Mouse (Mus musculus) hindbrain, postnatal 0 days (tissue): ENCODE results near the gene Megf6. TPM values are rescaled to one million over a fixed set of nuclear protein-coding genes. Genes with fewer than 3 reads are reported as not detected.

ENCODE experiments used
- ATAC-seq: fragments of 200-750 bp; cut with Nextera tagmentation; 2 replicates; pipeline ENCODE4 v1.8.0; 2017; ENCODE audit warnings: mild to moderate bottlenecking, moderate TSS enrichment, moderate library complexity
- DNase-seq: peaks from one replicate; pipeline ENCODE4 v3.0.0-alpha.2; 2015; ENCODE audit warnings: low spot score
- H3K27ac ChIP-seq: fragments of 300-500 bp; sonication (generic); 2 replicates; pipeline ENCODE4 v1.5.1; 2014; ENCODE audit warnings: mild to moderate bottlenecking
- H3K27me3 ChIP-seq: fragments of 300-500 bp; sonication (generic); 2 replicates; pipeline ENCODE4 v1.6.1; 2014; ENCODE audit warnings: low read length, mixed read lengths; ENCODE audit not compliant: insufficient read depth
- H3K36me3 ChIP-seq: fragments of 300-500 bp; sonication (generic); 2 replicates; pipeline ENCODE4 v1.6.1; 2014; ENCODE audit warnings: low read length, mixed read lengths; ENCODE audit not compliant: insufficient read depth
- H3K4me1 ChIP-seq: fragments of 300-500 bp; sonication (generic); 2 replicates; pipeline ENCODE4 v1.6.1; 2014; ENCODE audit warnings: antibody characterized with exemption, low read length, mixed read lengths; ENCODE audit not compliant: insufficient read depth
- H3K4me2 ChIP-seq: fragments of 300-500 bp; sonication (generic); 2 replicates; pipeline ENCODE4 v1.6.1; 2014; ENCODE audit warnings: low read depth, mild to moderate bottlenecking, low read length, moderate library complexity, mixed read lengths
- H3K4me3 ChIP-seq: fragments of 300-500 bp; sonication (generic); 2 replicates; pipeline ENCODE4 v1.5.1; 2014; ENCODE audit warnings: low read length
- H3K9ac ChIP-seq: fragments of 300-500 bp; sonication (generic); replicated peaks from 2 replicates; pipeline ENCODE4 v1.6.1; 2014; ENCODE audit warnings: mild to moderate bottlenecking, low read length, moderate library complexity, mixed read lengths
- H3K9me3 ChIP-seq: fragments of 300-500 bp; sonication (generic); 2 replicates; pipeline ENCODE4 v1.6.1; 2016; ENCODE audit warnings: low read length, mixed read lengths
- CTCF ChIP-seq: IDR thresholded peaks from 2 replicates; pipeline ENCODE4 v1.5.1; 2016; ENCODE audit warnings: antibody characterized with exemption, control low read depth, low read depth
- WGBS: fragments of 180-500 bp; shearing (Covaris S2); extraction: QIAGEN DNeasy Blood & Tissue Kit; methylation state at CpG from one replicate; pipeline ENCODE4 v1.1.7; 2014; 5-methylcytosine and 5-hydroxymethylcytosine counted together
- polyA plus RNA-seq: library from polyadenylated mRNA; unstranded; fragments of >200 nt; fragmentation: Nextera tagmentation; extraction: Ambion mirVana; gene quantifications from 2 replicates; pipeline ENCODE4 v1.2.1, GENCODE M21; 2015
- total RNA-seq: library from RNA; depleted of rRNA; stranded (reverse); fragments of >200 nt; gene quantifications from 2 replicates; pipeline ENCODE4 v1.2.3, GENCODE M21; 2014

The Megf6 gene
- total and polyA plus RNA-seq, 2 experiments from 2014 or later = 7.0 to 40.5 TPM

GRCm38 (mm10) chr4:154283671-154284070, 113.1 kb downstream of the Megf6 start:
- no peak for ATAC-seq
- H3K27ac ChIP-seq = no peak overlapping the region
- no peaks in the 10 kb centered on the region for H3K36me3 ChIP-seq
- no peaks in the 10 kb centered on the region for H3K27me3 ChIP-seq
- H3K9me3 ChIP-seq = no peaks in the 10 kb centered on the region
- WGBS = 59% methylated on average over 7 of the region's 7 CpGs
- no peak for TF ChIP-seq CTCF
- H3K4me1 ChIP-seq = no peaks in the 10 kb centered on the region
- DNase-seq = no peak
- no peak overlapping the region for H3K4me2 ChIP-seq
- H3K4me3 ChIP-seq = no peak overlapping the region
- H3K9ac ChIP-seq = no peak overlapping the region

- WGBS = 64% methylated on average over 4 of the region's 4 CpGs
- no peaks in the 10 kb centered on the region for H3K4me1 ChIP-seq
- H3K27me3 ChIP-seq = 0 out of 2 replicates have a peak, but pooled peaks cover 1% of the 10 kb centered on the region
- H3K9ac ChIP-seq = no peak overlapping the region
- H3K36me3 ChIP-seq = no peaks in the 10 kb centered on the region
- H3K9me3 ChIP-seq = no peaks in the 10 kb centered on the region
- no peak overlapping the region for H3K27ac ChIP-seq
- H3K4me2 ChIP-seq = no peak overlapping the region
- DNase-seq (no peak), ATAC-seq (no peak)
- H3K4me3 ChIP-seq = no peak overlapping the region
- TF ChIP-seq CTCF = no peak
Measured at GRCm38 (mm10) chr4:154293735-154294201, 123.2 kb downstream of the Megf6 start.

GRCm38 (mm10) chr4:154294262-154294731, 123.8 kb downstream of the Megf6 start:
- no peaks in the 10 kb centered on the region for H3K4me1 ChIP-seq
- H3K36me3 ChIP-seq = no peaks in the 10 kb centered on the region
- H3K9ac ChIP-seq = no peak overlapping the region
- peaks cover 6% of the 10 kb centered on the region; the same call in 1 of the 2 replicates for H3K27me3 ChIP-seq
- no peak overlapping the region for H3K4me2 ChIP-seq
- DNase-seq (no peak), ATAC-seq (no peak)
- TF ChIP-seq CTCF = no peak
- 55% methylated on average over 8 of the region's 8 CpGs for WGBS
- H3K27ac ChIP-seq = no peak overlapping the region
- H3K9me3 ChIP-seq = no peaks in the 10 kb centered on the region
- no peak overlapping the region for H3K4me3 ChIP-seq

GRCm38 (mm10) chr4:154297761-154298160, 127.2 kb downstream of the Megf6 start:
- Histone ChIP-seq H3K4me2 (no peak overlapping the region), H3K4me1 (no peaks in the 10 kb centered on the region), H3K9me3 (no peaks in the 10 kb centered on the region), H3K27me3 (peaks cover 24% of the 10 kb centered on the region; the same call in 1 of the 2 replicates), H3K4me3 (no peak overlapping the region), H3K36me3 (no peaks in the 10 kb centered on the region), H3K27ac (no peak overlapping the region), H3K9ac (no peak overlapping the region)
- no peak for DNase-seq
- 38% methylated on average over 9 of the region's 9 CpGs for WGBS
- no peak for ATAC-seq
- TF ChIP-seq CTCF = no peak

GRCm38 (mm10) chr4:154299541-154300271, 129.2 kb downstream of the Megf6 start:
- 1% methylated on average over 58 of the region's 66 CpGs for WGBS
- peak overlapping the region; percentile 41 for H3K9ac ChIP-seq
- ATAC-seq (peak; percentile 36; the same call in 1 of the 2 replicates), DNase-seq (no peak)
- no peak for TF ChIP-seq CTCF
- peak overlapping the region; percentile 74 for H3K4me2 ChIP-seq
- no peaks in the 10 kb centered on the region for H3K36me3 ChIP-seq
- no peaks in the 10 kb centered on the region for H3K9me3 ChIP-seq
- peaks cover 24% of the 10 kb centered on the region; the same call in 1 of the 2 replicates for H3K27me3 ChIP-seq
- no peaks in the 10 kb centered on the region for H3K4me1 ChIP-seq
- H3K27ac ChIP-seq = no peak overlapping the region
- H3K4me3 ChIP-seq = peak overlapping the region; percentile 43

GRCm38 (mm10) chr4:154301466-154301881, 130.9 kb downstream of the Megf6 start, which contains the start of gene Arhgef16:
Arhgef16 (minus strand) TSS chr4:154301676.
- H3K27ac ChIP-seq = no peak within 1 kb of the TSS
- H3K4me2 ChIP-seq = no peak within 1 kb of the TSS
- peaks cover 24% of the 10 kb centered on the region; the same call in 1 of the 2 replicates for H3K27me3 ChIP-seq
- DNase-seq (peak; percentile 81), ATAC-seq (peak; percentile 66)
- no peak within 1 kb of the TSS for H3K4me3 ChIP-seq
- H3K9me3 ChIP-seq = no peaks in the 10 kb centered on the region
- H3K36me3 ChIP-seq = no peaks in the 10 kb centered on the region
- TF ChIP-seq CTCF = peak; percentile 96
- 26% methylated on average over 7 of the region's 7 CpGs for WGBS
- H3K9ac ChIP-seq = no peak within 1 kb of the TSS
- H3K4me1 ChIP-seq = no peaks in the 10 kb centered on the region

GRCm38 (mm10) chr4:154309131-154309530, 138.6 kb downstream of the Megf6 start:
- Histone ChIP-seq H3K9me3 (peaks cover 3% of the 10 kb centered on the region; the same call in 1 of the 2 replicates), H3K4me3 (no peak overlapping the region), H3K27me3 (no peaks in the 10 kb centered on the region), H3K4me1 (no peaks in the 10 kb centered on the region), H3K9ac (no peak overlapping the region), H3K27ac (no peak overlapping the region), H3K4me2 (no peak overlapping the region), H3K36me3 (no peaks in the 10 kb centered on the region)
- ATAC-seq (no peak), DNase-seq (no peak)
- 88% methylated on average over 2 of the region's 2 CpGs for WGBS
- no peak for TF ChIP-seq CTCF
